Mouse (Mus musculus) cerebellum, adult 2 months (tissue): ENCODE data around the gene Sh3bgr. TPM values are rescaled to one million over a fixed set of nuclear protein-coding genes. Genes with fewer than 3 reads are reported as not detected.

ENCODE experiments used
- DNase-seq, 2 experiments: peaks; one replicate each; pipeline ENCODE4 v3.0.0; 2021
- H3K27ac ChIP-seq: fragments of 200-500 bp; 2 replicates; pipeline ENCODE4 v1.5.1; 2012; ENCODE audit warnings: low read length, control low read depth, inconsistent platforms; ENCODE audit not compliant: insufficient read depth
- H3K27me3 ChIP-seq: fragments of 200-500 bp; 2 replicates; pipeline ENCODE4 v1.6.1; 2012; ENCODE audit warnings: inconsistent platforms, mild to moderate bottlenecking, low read length, moderate library complexity; ENCODE audit not compliant: control insufficient read depth, insufficient read depth
- H3K4me1 ChIP-seq: fragments of 200-500 bp; 2 replicates; pipeline ENCODE4 v1.6.1; 2011; ENCODE audit warnings: low read length; ENCODE audit not compliant: control insufficient read depth, insufficient read depth
- H3K4me3 ChIP-seq: fragments of 200-500 bp; replicated peaks from 2 replicates; pipeline ENCODE3; 2011; ENCODE audit warnings: mild to moderate bottlenecking, low read depth, low read length, control low read depth; ENCODE audit not compliant: insufficient read depth
- CTCF ChIP-seq: fragments of 200-500 bp; IDR thresholded peaks from 2 replicates; pipeline ENCODE4 v1.5.1; 2011; ENCODE audit warnings: low read depth, mild to moderate bottlenecking, control low read depth, low read length, moderate library complexity, borderline replicate concordance; ENCODE audit not compliant: insufficient read depth
- POLR2A ChIP-seq: fragments of 200-500 bp; IDR thresholded peaks from 2 replicates; pipeline ENCODE4 v1.6.1; 2011; ENCODE audit warnings: low read length, control low read depth, borderline replicate concordance; ENCODE audit not compliant: insufficient read depth
- WGBS: fragments of 180-500 bp; shearing (Covaris S2); methylation state at CpG from one replicate; pipeline ENCODE4 v1.1.7; 2018; 5-methylcytosine and 5-hydroxymethylcytosine counted together
- polyA plus RNA-seq: library from polyadenylated mRNA; depleted of rRNA; stranded (reverse); fragments of >200 nt; gene quantifications from 2 replicates; pipeline ENCODE4 v1.2.3, GENCODE M21; 2012

Gene Sh3bgr
- polyA plus RNA-seq, 1 experiment, result 54.5 TPM

- WGBS, result 85% methylated on average over 17 of the region's 17 CpGs
- Histone ChIP-seq H3K27me3 (no peaks in the 10 kb centered on the region), H3K27ac (no peak within 1 kb of the TSS), H3K4me3 (no peak within 1 kb of the TSS), H3K4me1 (no peaks in the 10 kb centered on the region)
- DNase-seq, result no peak
- TF ChIP-seq CTCF (no peak), POLR2A (no peak)
These were observed 35.2 kb downstream of the Sh3bgr start, which contains the start of gene B3galt5 for GRCm38 (mm10) chr16:96235366-96235970. Gene B3galt5, plus strand, starts transcription at chr16:96235801.

- TF ChIP-seq CTCF (no peak), POLR2A (no peak)
- Histone ChIP-seq H3K27ac (no peak overlapping the region), H3K4me3 (no peak overlapping the region), H3K27me3 (no peaks in the 10 kb centered on the region), H3K4me1 (peaks cover 3% of the 10 kb centered on the region; the same call in 1 of the 2 replicates)
- DNase-seq, result no peak
- 86% methylated on average over 6 of the region's 6 CpGs for WGBS
These were observed 44.2 kb downstream of the Sh3bgr start for GRCm38 (mm10) chr16:96244496-96244895.

- H3K27ac ChIP-seq, result no peak overlapping the region
- H3K4me1 ChIP-seq, result peaks cover 9% of the 10 kb centered on the region
- WGBS, result 9% methylated on average over 7 of the region's 7 CpGs
- no peaks in the 10 kb centered on the region for H3K27me3 ChIP-seq
- peak; percentile 93 to 97 for DNase-seq
- H3K4me3 ChIP-seq, result no peak overlapping the region
- TF ChIP-seq POLR2A (no peak), CTCF (peak; percentile 18; the same call in 1 of the 2 replicates)
These were observed 49.4 kb downstream of the Sh3bgr start for GRCm38 (mm10) chr16:96249635-96250034.

GRCm38 (mm10) chr16:96252146-96252545 lies 51.9 kb downstream of the Sh3bgr start:
- WGBS, result 60% methylated on average over 1 of the region's 1 CpGs
- no peak overlapping the region for H3K4me3 ChIP-seq
- no peak overlapping the region for H3K27ac ChIP-seq
- no peak for TF ChIP-seq CTCF
- TF ChIP-seq POLR2A, result no peak
- peaks cover 9% of the 10 kb centered on the region for H3K4me1 ChIP-seq
- H3K27me3 ChIP-seq, result no peaks in the 10 kb centered on the region
- DNase-seq, result peak; percentile 53 to 78

GRCm38 (mm10) chr16:96258429-96258828 lies 58.2 kb downstream of the Sh3bgr start:
- DNase-seq, result no peak
- Histone ChIP-seq H3K4me3 (no peak overlapping the region), H3K27me3 (no peaks in the 10 kb centered on the region), H3K27ac (no peak overlapping the region), H3K4me1 (no peaks in the 10 kb centered on the region)
- TF ChIP-seq POLR2A (no peak), CTCF (no peak)
- WGBS, result 94% methylated on average over 8 of the region's 8 CpGs

- H3K27me3 ChIP-seq, result peaks cover 1% of the 10 kb centered on the region; the same call in 1 of the 2 replicates
- WGBS, result 97% methylated on average over 2 of the region's 2 CpGs
- H3K4me1 ChIP-seq, result no peaks in the 10 kb centered on the region; the same call in 1 of the 2 replicates
- no peak for TF ChIP-seq CTCF
- TF ChIP-seq POLR2A, result no peak
- no peak overlapping the region for H3K27ac ChIP-seq
- DNase-seq, result no peak
- no peak overlapping the region for H3K4me3 ChIP-seq
These were observed 71.5 kb downstream of the Sh3bgr start for GRCm38 (mm10) chr16:96271736-96272135.

- DNase-seq, result no peak
- Histone ChIP-seq H3K4me3 (peak overlapping the region; percentile 19), H3K27me3 (peaks cover 1% of the 10 kb centered on the region; the same call in 1 of the 2 replicates), H3K27ac (peak overlapping the region; percentile 56; the same call in 1 of the 2 replicates), H3K4me1 (no peaks in the 10 kb centered on the region; the same call in 1 of the 2 replicates)
- 59% methylated on average over 14 of the region's 14 CpGs for WGBS
- TF ChIP-seq POLR2A (no peak), CTCF (no peak)
These were observed 72.8 kb downstream of the Sh3bgr start for GRCm38 (mm10) chr16:96272929-96273619.
